Mouse (Mus musculus): Measurements from ENCODE around the gene Lipo4. TPM values are rescaled to one million over a fixed set of nuclear protein-coding genes. Genes with fewer than 3 reads are reported as not detected.

The Lipo4 gene
- polyA plus RNA-seq (2014; fragmentation: Illumina TruSeq; extraction: RNeasy Lipid Tissue Mini Kit (QIAGEN cat#74804); ENCODE audit: insufficient read depth, low read depth, low replicate concordance), result not detected

DNA sequence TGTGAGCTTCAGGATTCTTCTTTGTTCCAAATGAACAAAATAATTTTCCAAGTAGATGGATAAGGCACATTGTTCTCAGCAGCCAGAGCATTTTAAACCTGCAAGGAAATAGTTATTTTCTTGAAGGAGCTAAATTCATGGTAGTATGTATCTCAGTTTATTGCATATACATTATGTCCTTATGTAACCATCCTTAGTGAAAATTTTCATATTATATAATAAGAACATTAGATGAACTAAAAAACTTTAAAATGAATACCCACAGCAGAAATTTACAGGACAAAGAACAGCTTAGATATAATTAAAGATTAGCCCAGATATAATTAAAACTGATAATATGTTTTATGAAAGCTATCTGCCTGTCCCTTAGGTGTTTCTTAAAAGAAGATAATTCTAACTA, at the start of gene Lipo4:
Lipo4 (minus strand) TSS at position 101 of the 400 bp plus-strand sequence.

Other genes starting within 250 kb of the Lipo4 start
- gene Rnls, start 125.5 kb downstream of the Lipo4 start, polyA plus RNA-seq (2014; fragmentation: Illumina TruSeq; extraction: RNeasy Lipid Tissue Mini Kit (QIAGEN cat#74804); ENCODE audit: insufficient read depth, low read depth, low replicate concordance), result 1.8 TPM
- gene Gm8978, start 107.5 kb upstream of the Lipo4 start, polyA plus RNA-seq (2014; fragmentation: Illumina TruSeq; extraction: RNeasy Lipid Tissue Mini Kit (QIAGEN cat#74804); ENCODE audit: insufficient read depth, low read depth, low replicate concordance), result not detected
- 0.10 TPM for gene Lipo2, start 233.6 kb upstream of the Lipo4 start, polyA plus RNA-seq (2014; fragmentation: Illumina TruSeq; extraction: RNeasy Lipid Tissue Mini Kit (QIAGEN cat#74804); ENCODE audit: insufficient read depth, low read depth, low replicate concordance)
- gene Lipo3, start 244.2 kb upstream of the Lipo4 start, polyA plus RNA-seq (2014; fragmentation: Illumina TruSeq; extraction: RNeasy Lipid Tissue Mini Kit (QIAGEN cat#74804); ENCODE audit: insufficient read depth, low read depth, low replicate concordance), result 16.9 TPM

Measured in lung, adult 10 weeks (tissue).